Mouse (Mus musculus): Measurements from ENCODE around the gene Map3k3. TPM values are rescaled to one million over a fixed set of nuclear protein-coding genes. Genes with fewer than 3 reads are reported as not detected.

Gene Map3k3
- total and polyA plus RNA-seq, 3 experiments: 28.8 to 34.1 (median 32.3) TPM

- Histone ChIP-seq H3K27me3 (replicated peaks) (no peaks in the 10 kb centered on the region), H3K27ac (ENCODE audit: insufficient read depth, low read depth) (no peak overlapping the region), H3K9ac (ENCODE audit: insufficient read depth, low read depth) (no peak overlapping the region), H3K4me2 (ENCODE audit: insufficient read depth, low read depth, poor library complexity, severe bottlenecking) (no peak overlapping the region), H3K4me1 (ENCODE audit: control insufficient read depth in 1 of 2, insufficient read depth in 2 of 2) (peaks cover 0 to 7% of the 10 kb centered on the region in 2 experiments; a peak in 2 of 4 replicates), H3K36me3 (replicated peaks in 1 of 2; ENCODE audit: control insufficient read depth in 1 of 2, insufficient read depth in 1 of 2, low read length in 1 of 2) (peaks cover 34 to 57% of the 10 kb centered on the region in 2 experiments), H3K9me3 (replicated peaks; ENCODE audit: low read length) (no peaks in the 10 kb centered on the region), H3K4me3 (replicated peaks in 1 of 3; ENCODE audit: low read depth in 2 of 3, low read length in 2 of 3, poor library complexity in 1 of 3) (no peak overlapping the region), H3K79me2 (replicated peaks; ENCODE audit: control insufficient read depth, extremely low read depth, insufficient read depth, poor library complexity, severe bottlenecking) (no peaks in the 10 kb centered on the region)
- TF ChIP-seq ZMIZ1 (IDR thresholded peaks at IDR 0.05; ENCODE audit: low read depth, low read length) (no peak), ELF1 (IDR thresholded peaks at IDR 0.05; ENCODE audit: low read depth, low read length) (no peak), JUN (IDR thresholded peaks at IDR 0.05; ENCODE audit: insufficient read depth, low read depth, low read length) (no peak), USF2 (conservative IDR thresholded peaks at IDR 0.05; ENCODE audit: low read depth, low read length) (no peak), MAZ (IDR thresholded peaks at IDR 0.05; ENCODE audit: low read depth, low read length) (no peak)
- dilution Hi-C loops (cut with MboI; ENCODE audit: extremely low pct_ligation_motif_present, extremely low pct_unique_long_range_greater_than_20kb, low sequenced_read_pairs) (loop anchor here (25.0 kb wide), 1 partner anchor 123 kb away; no protein-coding TSS in a partner anchor), in situ Hi-C loops (cut with MboI; ENCODE audit: low pct_ligation_motif_present, low pct_unique_long_range_greater_than_20kb, low sequenced_read_pairs) (no loop called here)
- no peak for DNase-seq (ENCODE audit: extremely low read depth)
These were observed 23.9 kb upstream of the Map3k3 start for GRCm38 (mm10) chr11:106060549-106060948.

DNA sequence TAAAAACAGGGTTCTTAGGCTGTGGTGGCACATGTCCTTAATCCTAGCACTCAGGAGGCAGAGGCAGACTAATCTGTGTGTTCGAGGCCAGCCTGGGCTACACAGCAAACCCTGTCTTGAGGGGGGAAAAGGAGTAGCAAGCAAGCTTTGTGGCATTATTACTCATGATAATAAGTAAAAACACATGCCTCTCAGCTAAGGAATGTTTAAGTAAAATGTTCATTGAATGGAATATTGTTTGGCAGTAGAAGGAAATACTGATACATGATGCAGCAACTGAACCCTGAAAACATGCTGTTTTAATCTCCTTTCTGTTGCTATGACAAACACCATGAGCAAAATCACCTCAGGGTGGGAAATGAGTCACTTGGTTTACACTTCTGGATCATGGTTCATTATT lies 23.1 kb upstream of the Map3k3 start:
- no peaks in the 10 kb centered on the region for H3K9me3 ChIP-seq (replicated peaks; ENCODE audit: low read length)
- TF ChIP-seq CHD1 (IDR thresholded peaks at IDR 0.05; ENCODE audit: low read depth, low read length) (no peak), ZMIZ1 (IDR thresholded peaks at IDR 0.05; ENCODE audit: low read depth, low read length) (no peak), BHLHE40 (IDR thresholded peaks at IDR 0.05; ENCODE audit: low read depth, low read length) (no peak), USF2 (conservative IDR thresholded peaks at IDR 0.05; ENCODE audit: low read depth, low read length) (no peak), MXI1 (IDR thresholded peaks at IDR 0.05; ENCODE audit: low read depth, low read length) (no peak), POLR2A (IDR thresholded peaks at IDR 0.05; ENCODE audit: low read depth, low read length) (no peak), ETS1 (conservative IDR thresholded peaks at IDR 0.05; ENCODE audit: low read depth, low read length) (no peak), TBP (conservative IDR thresholded peaks at IDR 0.05; ENCODE audit: low read depth, low read length) (no peak), JUN (IDR thresholded peaks at IDR 0.05; ENCODE audit: insufficient read depth, low read depth, low read length) (no peak), IRF4 (IDR thresholded peaks at IDR 0.05; ENCODE audit: low read depth, low read length) (no peak), MAX (IDR thresholded peaks at IDR 0.05; ENCODE audit: low read length) (no peak), ZC3H11A (IDR thresholded peaks at IDR 0.05; ENCODE audit: low read depth, low read length) (no peak), MEF2A (IDR thresholded peaks at IDR 0.05; ENCODE audit: borderline replicate concordance, low read depth, low read length) (no peak), RCOR1 (conservative IDR thresholded peaks at IDR 0.05; ENCODE audit: low read depth, low read length) (no peak), NELFE (IDR thresholded peaks at IDR 0.05; ENCODE audit: low read depth, low read length) (no peak), MAZ (IDR thresholded peaks at IDR 0.05; ENCODE audit: low read depth, low read length) (no peak)
- dilution Hi-C loops (cut with MboI; ENCODE audit: extremely low pct_ligation_motif_present, extremely low pct_unique_long_range_greater_than_20kb, low sequenced_read_pairs) (loop anchor here (25.0 kb wide), 1 partner anchor 124 kb away; no protein-coding TSS in a partner anchor), in situ Hi-C loops (cut with MboI; ENCODE audit: low pct_ligation_motif_present, low pct_unique_long_range_greater_than_20kb, low sequenced_read_pairs) (no loop called here)
- H3K9ac ChIP-seq (ENCODE audit: insufficient read depth, low read depth): no peak overlapping the region
- DNase-seq (ENCODE audit: extremely low read depth): no peak
- peaks cover 27 to 49% of the 10 kb centered on the region in 2 experiments for H3K36me3 ChIP-seq (replicated peaks in 1 of 2; ENCODE audit: control insufficient read depth in 1 of 2, insufficient read depth in 1 of 2, low read length in 1 of 2)
- no peaks in the 10 kb centered on the region for H3K79me2 ChIP-seq (replicated peaks; ENCODE audit: control insufficient read depth, extremely low read depth, insufficient read depth, poor library complexity, severe bottlenecking)
- peaks cover 0 to 7% of the 10 kb centered on the region in 2 experiments; a peak in 2 of 4 replicates for H3K4me1 ChIP-seq (ENCODE audit: control insufficient read depth in 1 of 2, insufficient read depth in 2 of 2)
- H3K27ac ChIP-seq (ENCODE audit: insufficient read depth, low read depth): no peak overlapping the region
- H3K27me3 ChIP-seq (replicated peaks): no peaks in the 10 kb centered on the region
- H3K4me3 ChIP-seq (replicated peaks in 1 of 3; ENCODE audit: low read depth in 2 of 3, low read length in 2 of 3, poor library complexity in 1 of 3): no peak overlapping the region
- H3K4me2 ChIP-seq (ENCODE audit: insufficient read depth, low read depth, poor library complexity, severe bottlenecking): no peak overlapping the region
